Mouse (Mus musculus) bone marrow, adult 2 months (tissue): ENCODE measurements at regions not wholly inside any gene's neighbourhood (a gene's known extent, or its start where the extent isn't known, plus 50 kb on each side); places are given as distances from the start of the nearest gene placed in this dataset.

Source experiments
- CTCF ChIP-seq: fragments of 200-500 bp; IDR thresholded peaks from 2 replicates; pipeline ENCODE4 v1.5.1; 2011; ENCODE audit warnings: low read length, control low read depth; ENCODE audit not compliant: control insufficient read depth, insufficient read depth
- POLR2A ChIP-seq: fragments of 200-500 bp; IDR thresholded peaks from 2 replicates; pipeline ENCODE4 v1.6.1; 2011; ENCODE audit warnings: low read depth, mild to moderate bottlenecking, control low read depth, low read length, borderline replicate concordance; ENCODE audit not compliant: control insufficient read depth

DNA sequence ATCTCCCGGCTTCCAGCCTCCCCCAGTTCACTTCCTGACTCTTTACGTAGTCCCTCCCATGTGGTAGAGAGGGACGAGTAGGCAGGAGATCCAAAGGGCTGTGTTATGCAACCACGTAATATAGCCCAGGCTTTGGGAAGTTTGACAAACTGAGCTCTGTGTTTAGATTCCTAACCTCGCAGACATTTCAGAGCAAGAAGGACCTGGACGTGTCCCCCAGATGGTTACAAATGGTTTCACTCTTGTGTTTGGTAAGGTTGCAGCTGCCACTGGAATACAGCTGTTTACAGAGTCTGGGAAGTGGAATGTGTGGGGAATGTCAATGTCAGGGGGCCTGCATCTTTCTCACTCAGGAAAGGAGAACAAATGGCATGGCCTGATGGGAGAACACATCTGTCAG is 145.1 kb upstream of the Lnx1 start:
- TF ChIP-seq CTCF (no peak), POLR2A (no peak)
